Mouse (Mus musculus) brown adipose tissue, adult 24 weeks (tissue): ENCODE data around the gene Pllp. TPM values are rescaled to one million over a fixed set of nuclear protein-coding genes. Genes with fewer than 3 reads are reported as not detected.

ENCODE experiments used
- H3K27ac ChIP-seq: fragments of 200-500 bp; replicated peaks from 2 replicates; pipeline ENCODE4 v1.5.1; 2012; ENCODE audit warnings: low read depth, mild to moderate bottlenecking, low read length
- H3K4me1 ChIP-seq: fragments of 200-500 bp; 2 replicates; pipeline ENCODE4 v1.6.1; 2012; ENCODE audit warnings: low read length, mixed read lengths; ENCODE audit not compliant: control insufficient read depth, insufficient read depth, insufficient read length
- H3K4me3 ChIP-seq: fragments of 200-500 bp; 2 replicates; pipeline ENCODE4 v1.5.1; 2012; ENCODE audit warnings: low read depth, mild to moderate bottlenecking, low read length, moderate library complexity; ENCODE audit not compliant: insufficient read depth
- polyA plus RNA-seq: library from polyadenylated mRNA; stranded (reverse); fragments of >200 nt; gene quantifications from 2 replicates; pipeline ENCODE4 v1.2.4, GENCODE M21; 2012; ENCODE audit not compliant: missing spikeins, insufficient read depth, insufficient read length

Pllp gene
- 1.6 and 1.9 TPM in 2 replicates for polyA plus RNA-seq

DNA sequence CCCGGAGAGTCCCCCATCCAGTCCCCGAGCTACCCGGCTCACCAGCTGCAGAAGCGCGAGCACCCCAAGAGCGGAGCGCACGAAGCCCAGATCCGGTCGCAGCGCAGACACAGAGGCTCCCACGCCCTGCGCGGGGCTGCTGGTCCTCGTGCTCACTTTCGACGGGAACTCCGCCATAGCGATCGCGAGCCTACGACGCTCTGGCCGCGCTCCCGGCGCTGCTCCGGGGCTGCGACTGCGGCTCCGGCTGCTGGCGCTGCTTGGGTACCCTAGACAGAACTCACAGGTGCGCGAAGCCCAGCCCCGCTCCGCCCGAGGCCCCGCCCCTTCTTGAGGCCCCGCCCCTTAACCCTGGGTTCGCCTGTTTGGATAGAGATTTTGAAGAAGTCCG lies at the start of gene Pllp:
TSS of gene Pllp (minus strand) at position 285 of the 391 bp plus-strand sequence.
- peak within 1 kb of the TSS; percentile 41 for H3K4me3 ChIP-seq
- peaks cover 5% of the 10 kb centered on the region; the same call in 1 of the 2 replicates for H3K4me1 ChIP-seq
- no peak within 1 kb of the TSS for H3K27ac ChIP-seq

GRCm38 (mm10) chr8:94745476-94746184 lies 49.6 kb upstream of the Pllp start, which contains the start of gene Ccl22:
TSS of gene Ccl22 (plus strand) at chr8:94745590.
- 0 out of 2 replicates have a peak, but pooled peaks cover 2% of the 10 kb centered on the region for H3K4me1 ChIP-seq
- H3K4me3 ChIP-seq = no peak within 1 kb of the TSS
- no peak within 1 kb of the TSS for H3K27ac ChIP-seq

- H3K4me1 ChIP-seq = 0 out of 2 replicates have a peak, but pooled peaks cover 2% of the 10 kb centered on the region
- H3K27ac ChIP-seq = no peak overlapping the region
- H3K4me3 ChIP-seq = no peak overlapping the region
These were observed 48.9 kb upstream of the Pllp start for GRCm38 (mm10) chr8:94744972-94745371.

DNA sequence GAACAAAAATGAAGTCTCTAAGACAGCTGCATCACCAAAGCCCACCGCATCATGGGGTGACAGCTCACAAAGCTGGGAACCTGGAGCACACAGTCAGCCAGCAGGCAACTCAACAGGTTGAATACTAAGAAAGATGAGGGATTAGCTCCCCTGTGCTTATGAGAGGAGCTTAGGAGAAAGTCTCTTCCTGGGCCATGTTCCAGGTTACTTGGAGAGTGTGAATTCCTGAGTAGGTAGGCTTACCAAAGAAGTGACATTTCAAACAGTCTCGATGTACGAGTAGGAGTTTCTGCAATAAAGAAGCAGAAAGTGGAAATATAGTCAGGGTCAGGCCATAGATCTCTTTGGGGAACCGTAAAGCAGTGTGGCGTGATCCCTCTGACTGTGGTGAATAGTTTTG lies 48.4 kb upstream of the Pllp start:
- H3K4me3 ChIP-seq = no peak overlapping the region
- H3K4me1 ChIP-seq = 0 out of 2 replicates have a peak, but pooled peaks cover 2% of the 10 kb centered on the region
- H3K27ac ChIP-seq = no peak overlapping the region

- Histone ChIP-seq H3K27ac (no peak overlapping the region), H3K4me3 (no peak overlapping the region), H3K4me1 (no peaks in the 10 kb centered on the region)
These were observed 45.6 kb upstream of the Pllp start for GRCm38 (mm10) chr8:94741726-94742125.

DNA sequence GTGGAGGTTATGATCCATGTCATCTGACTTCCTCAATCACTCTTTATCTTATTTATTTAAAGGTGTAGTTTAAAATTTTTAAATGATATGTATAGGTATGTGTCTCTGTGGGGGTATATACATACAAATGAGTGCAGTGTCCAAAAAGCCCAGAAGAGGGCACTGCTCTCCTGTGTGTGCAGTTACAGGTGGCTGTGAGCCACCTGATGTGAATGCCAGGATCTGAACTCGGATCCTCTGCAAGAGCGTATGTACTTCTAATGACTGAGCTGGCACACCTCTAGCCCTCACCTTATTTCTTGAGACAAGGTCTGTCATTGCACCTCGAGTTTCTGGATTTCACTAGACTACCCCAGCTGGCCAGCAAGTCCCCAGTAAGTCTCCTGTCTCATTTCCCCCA lies 44.5 kb upstream of the Pllp start:
- no peak overlapping the region for H3K27ac ChIP-seq

GRCm38 (mm10) chr8:94739829-94740228 lies 43.8 kb upstream of the Pllp start:
- Histone ChIP-seq H3K27ac (no peak overlapping the region), H3K4me3 (no peak overlapping the region), H3K4me1 (no peaks in the 10 kb centered on the region)

More for the DNA sequence above, 44.5 kb upstream of the Pllp start:
- no peak overlapping the region for H3K4me3 ChIP-seq
- no peaks in the 10 kb centered on the region for H3K4me1 ChIP-seq

DNA sequence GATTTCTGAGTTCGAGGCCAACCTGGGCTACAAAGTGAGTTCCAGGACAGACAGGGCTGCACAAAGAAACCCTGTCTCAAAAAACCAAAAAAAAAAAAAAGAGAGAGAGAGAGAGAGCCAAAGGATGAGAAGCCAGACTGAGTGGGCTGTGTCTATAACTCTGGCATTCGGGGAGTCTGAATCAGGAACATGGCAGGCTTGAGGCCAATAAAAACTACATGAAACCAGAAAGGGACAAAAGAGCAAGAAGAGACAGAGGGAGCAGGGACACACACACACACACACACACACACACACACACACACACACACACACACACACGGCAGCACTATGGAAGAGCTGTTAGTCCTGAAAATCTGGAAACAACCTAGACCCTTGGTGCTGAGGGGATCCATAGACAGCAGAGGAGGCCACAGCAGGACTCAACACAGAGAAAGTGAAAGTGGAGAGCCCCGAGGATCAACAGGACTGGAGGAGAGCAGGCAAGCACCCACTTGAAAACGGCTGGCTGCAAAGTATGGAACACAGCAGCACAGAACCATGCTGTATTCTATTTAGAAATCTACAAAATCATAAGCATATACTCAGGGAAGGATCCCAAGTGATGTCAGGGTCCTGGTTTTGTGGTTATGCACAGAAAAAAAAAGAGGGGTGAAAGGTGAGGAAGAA lies 39.5 kb upstream of the Pllp start:
- peak overlapping the region; percentile 14; the same call in 1 of the 2 replicates for H3K4me3 ChIP-seq
- 0 out of 2 replicates have a peak overlapping the region, but pooled peaks have one; percentile 7 for H3K27ac ChIP-seq
- H3K4me1 ChIP-seq = no peaks in the 10 kb centered on the region

DNA sequence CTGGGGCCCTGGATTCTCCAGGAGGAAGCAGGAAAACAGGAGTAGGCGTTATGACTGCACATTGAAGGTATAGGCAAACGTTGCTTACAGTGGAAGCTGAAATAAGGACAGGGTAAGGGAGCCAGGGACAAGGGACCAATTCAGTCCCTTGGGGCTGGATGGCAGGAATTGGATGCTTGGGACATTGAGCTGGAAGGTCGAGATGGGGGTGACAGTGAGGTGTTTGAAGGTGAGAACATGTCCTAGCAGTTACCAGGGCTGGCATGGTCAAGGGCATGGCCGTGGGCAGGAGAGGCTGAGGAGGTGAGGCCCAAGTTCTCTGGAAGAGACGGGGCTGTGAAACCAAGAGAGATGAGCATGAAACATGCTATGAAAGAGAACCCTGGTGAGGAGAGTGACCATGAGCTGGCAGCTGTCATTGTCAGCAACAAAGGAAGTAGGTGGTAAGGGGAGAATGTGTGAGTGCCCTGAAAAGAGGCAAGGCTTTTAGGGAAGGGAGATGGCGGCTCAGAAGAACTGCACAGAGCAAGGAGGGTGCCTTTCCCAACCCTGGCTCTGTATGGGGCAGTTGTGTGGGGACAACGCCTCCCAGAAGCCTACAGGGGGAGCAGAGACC lies 38.8 kb upstream of the Pllp start:
- Histone ChIP-seq H3K4me3 (no peak overlapping the region), H3K4me1 (no peaks in the 10 kb centered on the region), H3K27ac (no peak overlapping the region)

DNA sequence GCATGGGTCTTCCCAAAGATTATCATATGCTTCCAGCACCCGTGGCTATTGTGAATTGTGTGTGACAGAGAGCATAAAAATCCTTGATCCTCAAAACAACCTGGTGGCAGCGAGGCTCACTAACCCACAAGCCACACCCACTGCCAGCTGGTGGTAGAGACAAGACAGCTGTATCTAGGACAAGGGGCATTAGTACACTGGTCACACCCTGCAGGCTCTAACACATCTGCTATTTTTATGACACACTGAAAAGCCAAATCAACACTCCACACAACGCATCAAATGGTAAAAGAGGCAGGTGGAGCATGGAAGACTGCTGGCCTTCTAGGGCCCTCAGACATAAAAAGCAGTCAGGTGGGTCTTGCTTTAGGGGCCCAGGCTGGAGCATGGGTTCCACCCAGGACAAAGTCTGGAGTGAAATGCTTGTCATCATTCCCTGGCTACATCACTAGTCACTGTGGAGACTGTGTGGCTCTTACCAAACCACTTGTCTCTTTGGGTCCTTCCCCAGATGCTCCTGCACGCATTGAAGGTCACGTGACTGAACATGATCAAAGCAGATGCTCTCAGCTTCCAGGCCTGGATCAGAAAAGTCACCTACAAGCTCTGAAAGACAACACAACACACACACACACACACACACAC lies 37.9 kb upstream of the Pllp start:
- H3K4me1 ChIP-seq = no peaks in the 10 kb centered on the region
- H3K27ac ChIP-seq = no peak overlapping the region
- H3K4me3 ChIP-seq = no peak overlapping the region

DNA sequence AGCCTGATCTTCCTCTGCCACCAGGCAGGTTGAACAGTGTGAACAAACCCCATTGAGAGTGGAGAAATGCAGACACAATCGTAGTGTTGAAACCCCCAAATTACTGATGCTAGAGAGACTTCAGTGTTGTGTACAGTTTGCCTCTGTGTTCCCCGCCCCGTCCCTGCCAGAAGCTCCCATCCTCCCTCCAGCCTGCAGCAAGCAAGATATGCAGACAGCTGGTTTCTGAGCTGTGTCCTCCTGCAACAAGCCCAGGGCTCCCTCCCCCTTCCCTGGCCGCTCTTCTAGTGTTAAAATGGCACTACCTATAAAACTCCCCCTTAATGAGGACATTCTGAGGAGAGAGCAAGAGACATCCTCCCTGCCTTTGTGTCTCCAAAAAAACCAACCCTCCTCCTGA lies 33.2 kb upstream of the Pllp start:
- no peak overlapping the region for H3K4me3 ChIP-seq
- no peaks in the 10 kb centered on the region for H3K4me1 ChIP-seq

DNA sequence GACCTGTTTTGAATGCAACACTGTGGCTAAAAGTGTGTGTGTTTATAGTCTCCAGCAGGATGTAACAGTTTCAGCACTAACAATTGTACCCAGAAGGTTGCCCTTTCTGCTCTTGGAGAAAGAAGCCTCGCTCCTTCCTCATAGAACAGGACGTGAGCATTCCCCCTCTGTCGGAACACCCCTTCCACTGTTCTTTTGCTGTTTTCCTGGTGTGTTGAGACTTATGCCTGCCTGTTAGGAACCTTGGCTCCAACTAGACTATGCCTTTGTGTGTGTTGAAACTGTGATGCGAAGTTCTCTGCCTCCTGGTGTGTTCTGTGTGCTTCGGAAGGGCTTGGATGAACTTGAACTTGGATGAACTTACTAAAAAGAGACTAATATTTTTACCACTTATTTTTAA lies 29.9 kb upstream of the Pllp start:
- Histone ChIP-seq H3K27ac (no peak overlapping the region), H3K4me1 (no peaks in the 10 kb centered on the region), H3K4me3 (no peak overlapping the region)

More for the DNA sequence above, 33.2 kb upstream of the Pllp start:
- H3K27ac ChIP-seq = no peak overlapping the region

DNA sequence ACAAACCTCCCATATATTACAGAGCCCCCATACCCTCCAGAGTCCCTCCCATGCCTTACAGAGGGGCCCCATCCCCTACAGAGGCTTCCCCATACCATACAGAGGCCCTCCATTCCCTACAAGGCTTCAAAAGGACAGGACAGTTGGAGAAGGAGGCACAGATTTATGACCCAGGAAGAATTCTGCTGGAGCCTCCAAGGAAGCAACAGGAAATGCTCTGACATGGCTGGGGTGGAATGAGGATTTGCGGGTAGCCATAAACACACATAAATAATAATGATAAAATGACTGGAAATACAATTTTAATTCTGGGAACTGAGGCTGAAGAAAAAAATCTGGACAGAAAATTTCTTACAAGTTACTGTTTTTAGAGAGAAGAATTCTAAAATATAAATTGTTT lies 20.8 kb upstream of the Pllp start:
- Histone ChIP-seq H3K4me3 (no peak overlapping the region), H3K4me1 (peaks cover 5% of the 10 kb centered on the region; the same call in 1 of the 2 replicates), H3K27ac (no peak overlapping the region)

DNA sequence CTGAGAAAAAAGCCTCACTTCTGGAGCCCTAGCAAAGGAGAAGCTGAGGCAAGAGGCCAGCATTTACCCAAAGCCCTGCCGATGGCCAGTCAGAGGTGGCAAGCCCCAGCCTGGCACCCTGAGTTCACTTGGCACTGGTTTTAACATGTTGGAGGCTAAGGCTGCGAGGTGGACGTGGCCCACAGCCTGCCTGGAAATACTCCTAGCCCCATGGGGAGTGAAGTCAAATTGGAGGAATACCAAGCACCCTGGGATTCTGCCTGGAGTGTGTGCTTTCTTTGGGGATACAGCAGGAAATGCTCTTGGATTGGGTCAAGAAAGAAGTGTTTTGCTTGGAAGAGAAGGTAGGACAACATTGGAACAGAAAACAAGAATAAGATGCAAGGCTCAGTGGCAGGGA lies 19.8 kb upstream of the Pllp start:
- H3K4me3 ChIP-seq = no peak overlapping the region
- no peak overlapping the region for H3K27ac ChIP-seq
- peaks cover 5% of the 10 kb centered on the region; the same call in 1 of the 2 replicates for H3K4me1 ChIP-seq

- Histone ChIP-seq H3K4me3 (no peak overlapping the region), H3K4me1 (peaks cover 5% of the 10 kb centered on the region; the same call in 1 of the 2 replicates), H3K27ac (no peak overlapping the region)
These were observed 18.5 kb upstream of the Pllp start for GRCm38 (mm10) chr8:94714556-94714955.
